8 mouse cellular contexts compared by ENCODE assay signal in the genomic region with DNA sequence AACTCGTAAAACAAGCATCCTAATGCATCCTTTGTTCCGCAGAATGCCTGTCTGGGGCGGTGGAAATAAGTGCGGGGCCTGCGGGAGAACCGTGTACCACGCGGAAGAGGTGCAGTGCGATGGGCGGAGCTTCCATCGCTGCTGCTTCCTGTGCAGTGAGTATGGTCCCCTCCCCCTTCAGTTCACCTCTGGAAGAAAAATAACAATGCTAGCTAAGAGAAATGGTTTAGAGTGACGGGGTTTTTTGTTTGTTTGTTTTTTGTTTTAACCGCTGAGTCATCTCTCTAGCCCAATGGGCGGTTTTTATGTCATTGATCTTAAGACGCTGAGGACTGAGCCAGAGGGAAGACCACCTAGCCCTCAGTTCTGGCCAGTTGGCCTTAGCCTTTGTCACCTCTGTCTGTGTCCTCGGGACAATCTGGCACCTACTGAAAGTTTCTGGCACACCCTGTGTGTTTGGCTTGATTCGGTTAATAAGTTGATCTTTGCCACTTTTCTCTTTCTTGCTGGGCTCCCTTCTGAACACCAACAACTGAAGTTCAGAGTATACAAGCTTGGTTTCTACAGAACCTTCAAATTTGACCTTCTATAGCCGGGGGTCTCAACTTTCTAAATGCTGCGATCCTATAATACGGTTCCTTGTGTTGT. TPM values are rescaled to one million over a fixed set of nuclear protein-coding genes. Genes with fewer than 3 reads are reported as not detected.
A peak's percentile ranks its signal among the peaks of the same experiment; 100 is the strongest.
DNase-seq lines count a peak whose midpoint lies in the region.

No protein-coding gene starts in this region.

- 64% methylated on average over 20 of the region's 20 CpGs for WGBS in forebrain, embryonic 10.5 days
- 61% methylated on average over 20 of the region's 20 CpGs for WGBS in midbrain, embryonic 10.5 days

- peaks cover 35% of the 10 kb centered on the region for H3K36me3 ChIP-seq in forebrain, embryonic 10.5 days (replicated peaks)
- H3K36me3 ChIP-seq in midbrain, embryonic 10.5 days = peaks cover 25% of the 10 kb centered on the region; the same call in 1 of the 2 replicates

- H3K27ac ChIP-seq in forebrain, embryonic 10.5 days = peak overlapping the region; percentile 83
- H3K27ac ChIP-seq in midbrain, embryonic 10.5 days (replicated peaks) = peak overlapping the region; percentile 76

- peak; percentile 38 for DNase-seq in right cerebral cortex, adult 18-20 months
- no peak for DNase-seq in right cerebral cortex, postnatal 36 days (ENCODE audit: low spot score in 2 of 2)
- peak; percentile 32 for DNase-seq in forebrain, embryonic 10.5 days (ENCODE audit: extremely low spot score, low spot score)
- DNase-seq in kidney, postnatal 25 days = peak; percentile 43 to 62
- peak; percentile 29 for DNase-seq in midbrain, embryonic 10.5 days (ENCODE audit: low spot score)
- DNase-seq in testis, postnatal 14 days (ENCODE audit: low spot score) = peak; percentile 24
- no peak for DNase-seq in urinary bladder, postnatal 14 days (ENCODE audit: low spot score)
- DNase-seq in gastrocnemius, postnatal 14 days = no peak

- no peaks in the 10 kb centered on the region for H3K27me3 ChIP-seq in forebrain, embryonic 10.5 days (ENCODE audit: poor library complexity, severe bottlenecking)
- no peaks in the 10 kb centered on the region for H3K27me3 ChIP-seq in midbrain, embryonic 10.5 days (ENCODE audit: low read depth, poor library complexity, severe bottlenecking)

- intact Hi-C loops in gastrocnemius, postnatal 14 days (cut with DNase I; ENCODE audit: low total_unique reads) = no loop called here

- peak overlapping the region; percentile 33; the same call in 1 of the 2 replicates for H3K4me3 ChIP-seq in forebrain, embryonic 10.5 days
- peak overlapping the region; percentile 20; the same call in 1 of the 2 replicates for H3K4me3 ChIP-seq in midbrain, embryonic 10.5 days

- peaks cover 43% of the 10 kb centered on the region for H3K4me1 ChIP-seq in forebrain, embryonic 10.5 days
- H3K4me1 ChIP-seq in midbrain, embryonic 10.5 days = peaks cover 37% of the 10 kb centered on the region

- no peaks in the 10 kb centered on the region for H3K9me3 ChIP-seq in forebrain, embryonic 10.5 days
- H3K9me3 ChIP-seq in midbrain, embryonic 10.5 days (replicated peaks) = no peaks in the 10 kb centered on the region

RNA-seq across cellular contexts. Expression of a gene that starts 12.4 kb away (rescaled TPM):
- polyA plus RNA-seq in forebrain, embryonic 10.5 days (2016; fragmentation: Nextera tagmentation; extraction: Ambion mirVana) = 197 and 204 TPM in 2 replicates
- polyA plus RNA-seq in midbrain, embryonic 10.5 days (2016; fragmentation: Nextera tagmentation; extraction: Ambion mirVana) = 172 and 183 TPM in 2 replicates
- total RNA-seq in gastrocnemius, postnatal 14 days (2021) = 10 to 100 TPM; 28.1 to 28.6 TPM

Comparison
In these comparisons a context has a peak if more than half of its experiments do, and no peak if none do; other contexts are left out.
1. DNase-seq: peak in right cerebral cortex, adult 18-20 months (single experiment), forebrain, embryonic 10.5 days (single experiment), kidney, postnatal 25 days (2 of 2), midbrain, embryonic 10.5 days (single experiment) and testis, postnatal 14 days (single experiment); none in right cerebral cortex, postnatal 36 days (0 of 2), urinary bladder, postnatal 14 days (single experiment) and gastrocnemius, postnatal 14 days (single experiment).